Mouse (Mus musculus) embryo, embryonic 9.5 days (tissue): Measurements from ENCODE around the gene Kif3b.
A peak's percentile ranks its signal among the peaks of the same experiment; 100 is the strongest.
"Not testable (repeated sequence)": the region's sequence is repeated elsewhere in the genome, so short reads cannot be mapped to it uniquely, and the experiment has no call there.

Experiments used
- DNase-seq: peaks from one replicate; pipeline ENCODE4 v3.0.0-alpha.2; 2017; ENCODE audit errors: extremely low spot score

Gene Kif3b

GRCm38 (mm10) chr2:153345454-153346220, 54.4 kb downstream of the Kif3b start, which contains the start of gene Asxl1:
Gene Asxl1, plus strand, starts transcription at chr2:153345829.
- DNase-seq = peak; percentile 99

GRCm38 (mm10) chr2:153346221-153347182, 55.3 kb downstream of the Kif3b start:
- DNase-seq = peak; percentile 90

- no peak for DNase-seq
These were observed 56.1 kb downstream of the Kif3b start for GRCm38 (mm10) chr2:153347183-153347781.

- DNase-seq = no peak
These were observed 57.1 kb downstream of the Kif3b start for GRCm38 (mm10) chr2:153348100-153348831.

GRCm38 (mm10) chr2:153350552-153351181, 59.5 kb downstream of the Kif3b start:
- no peak for DNase-seq

- no peak for DNase-seq
These were observed 63.4 kb downstream of the Kif3b start for GRCm38 (mm10) chr2:153354648-153355047.

GRCm38 (mm10) chr2:153356784-153357183, 65.6 kb downstream of the Kif3b start:
- no peak for DNase-seq

GRCm38 (mm10) chr2:153361101-153361710, 70.0 kb downstream of the Kif3b start:
- DNase-seq = no peak

- not testable (repeated sequence) for DNase-seq
These were observed 73.3 kb downstream of the Kif3b start for GRCm38 (mm10) chr2:153364531-153364930.

GRCm38 (mm10) chr2:153370871-153371270, 79.7 kb downstream of the Kif3b start:
- no peak for DNase-seq

- DNase-seq = no peak
These were observed 84.2 kb downstream of the Kif3b start for GRCm38 (mm10) chr2:153375380-153375779.

- no peak for DNase-seq
These were observed 89.3 kb downstream of the Kif3b start for GRCm38 (mm10) chr2:153380479-153380878.
